Mouse (Mus musculus) left cerebral cortex, postnatal 25 days (tissue): ENCODE data around the gene Gm49361. TPM values are rescaled to one million over a fixed set of nuclear protein-coding genes. Genes with fewer than 3 reads are reported as not detected.
"Not testable (repeated sequence)": the region's sequence is repeated elsewhere in the genome, so short reads cannot be mapped to it uniquely, and the experiment has no call there.

Source experiments
- DNase-seq, 2 experiments: peaks; one replicate each; pipeline ENCODE4 v3.0.0; 2022; ENCODE audit warnings: low spot score in 2 of 2, mixed read lengths in 1 of 2
- intact Hi-C: fragments of 180-260 bp; cut with DNase I; formaldehyde crosslinking; loops from one replicate; pipeline ENCODE4 v1.15.1; 2025
- total RNA-seq, 2 experiments: library from RNA; stranded (reverse); gene quantifications; 2 replicates each; pipeline ENCODE4 v1.2.3; 2021

The Gm49361 gene
- total RNA-seq: under 1 TPM; 0.76 to 0.83 TPM

DNA sequence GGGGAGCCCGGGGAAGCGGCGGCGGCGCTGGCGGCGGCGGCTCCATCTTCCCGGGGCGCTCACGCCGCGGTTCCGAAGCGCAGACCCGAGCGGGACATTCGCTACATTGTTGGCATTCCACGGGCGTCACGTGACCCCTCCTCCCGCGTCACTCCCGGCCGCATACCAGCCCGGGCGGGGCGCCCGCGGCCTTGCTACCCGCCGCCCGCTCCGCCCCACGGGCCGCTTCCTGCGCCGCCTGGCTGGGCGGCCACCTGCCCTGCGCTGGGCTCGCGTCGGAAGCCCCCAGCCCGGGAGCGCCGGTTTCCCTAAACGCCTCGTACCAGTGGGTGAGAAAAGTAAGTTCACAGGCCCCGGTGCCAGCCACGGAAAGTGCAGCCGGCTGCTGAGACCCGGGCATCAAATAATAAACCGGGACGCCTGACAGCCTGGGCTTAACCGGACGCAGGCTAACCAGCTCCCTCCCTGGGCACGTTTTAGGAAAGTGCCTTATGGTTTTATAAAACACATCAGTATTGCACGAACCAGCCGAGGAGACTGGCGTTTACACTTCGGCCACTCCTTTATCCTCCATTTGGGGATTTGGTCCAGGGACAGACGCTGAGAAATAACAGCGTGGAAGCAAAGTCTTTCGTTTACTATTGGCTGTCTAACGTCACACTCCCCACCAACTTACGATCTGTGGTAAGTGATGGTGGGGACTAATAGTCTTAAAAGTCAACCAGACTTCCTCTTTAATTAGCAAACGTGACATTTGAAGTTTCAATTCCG lies at the start of gene Gm49361:
Gene Gm49361 (minus strand): TSS at position 103 of the 771 bp plus-strand sequence.
- intact Hi-C loops: loop anchor here (2.0 to 5.0 kb wide), 2 partner anchors 53 to 59 kb away; partner anchors contain the start of gene Sap18
- DNase-seq: peak; percentile 74 to 82

GRCm38 (mm10) chr14:57791171-57791570 lies 45.3 kb upstream of the Gm49361 start:
- intact Hi-C loops: no loop called here
- DNase-seq: no peak

DNA sequence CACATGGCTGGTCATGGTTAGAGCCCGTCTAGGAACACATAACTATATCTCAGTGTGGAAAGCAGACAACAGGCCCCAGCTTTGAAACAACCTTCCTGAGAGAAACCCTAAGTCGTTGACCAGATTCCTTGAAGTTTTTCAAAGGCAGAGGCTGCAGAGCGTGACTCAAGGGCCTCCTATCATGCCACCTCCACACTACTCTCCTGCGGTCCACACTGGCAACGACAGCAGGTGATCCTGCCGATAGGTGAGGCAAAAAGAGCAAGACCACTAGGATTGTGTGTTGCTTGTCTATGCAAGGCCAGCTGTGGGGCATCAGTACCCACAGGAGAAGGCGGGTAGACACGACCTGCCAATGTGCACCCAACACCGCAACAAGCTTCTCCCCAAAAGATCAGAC lies 43.9 kb upstream of the Gm49361 start:
- DNase-seq: no peak
- intact Hi-C loops: no loop called here

- DNase-seq: no peak
- intact Hi-C loops: no loop called here
These were observed 43.4 kb upstream of the Gm49361 start for GRCm38 (mm10) chr14:57789311-57789710.

DNA sequence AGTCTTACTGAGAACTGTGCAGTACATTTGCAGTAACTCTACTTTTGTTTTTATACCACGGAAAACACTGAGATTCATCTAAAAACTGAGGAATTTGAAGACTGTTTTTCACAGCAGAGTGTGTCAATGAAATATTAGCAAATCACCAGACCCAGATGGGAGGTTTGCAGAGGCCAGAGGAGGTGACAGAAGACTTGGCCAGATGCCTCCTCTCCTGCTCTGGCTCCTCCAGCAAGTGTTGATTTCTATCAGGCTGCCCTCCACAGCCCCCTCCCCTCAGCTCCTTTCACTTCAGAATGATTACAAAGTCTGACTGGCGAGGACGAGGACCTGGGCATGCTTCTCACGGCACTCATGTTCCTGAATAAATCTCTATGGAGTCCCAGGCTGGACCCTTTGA lies 41.5 kb upstream of the Gm49361 start:
- DNase-seq: no peak
- intact Hi-C loops: no loop called here

- intact Hi-C loops: no loop called here
- no peak for DNase-seq
These were observed 26.4 kb upstream of the Gm49361 start for GRCm38 (mm10) chr14:57772157-57772815.

DNA sequence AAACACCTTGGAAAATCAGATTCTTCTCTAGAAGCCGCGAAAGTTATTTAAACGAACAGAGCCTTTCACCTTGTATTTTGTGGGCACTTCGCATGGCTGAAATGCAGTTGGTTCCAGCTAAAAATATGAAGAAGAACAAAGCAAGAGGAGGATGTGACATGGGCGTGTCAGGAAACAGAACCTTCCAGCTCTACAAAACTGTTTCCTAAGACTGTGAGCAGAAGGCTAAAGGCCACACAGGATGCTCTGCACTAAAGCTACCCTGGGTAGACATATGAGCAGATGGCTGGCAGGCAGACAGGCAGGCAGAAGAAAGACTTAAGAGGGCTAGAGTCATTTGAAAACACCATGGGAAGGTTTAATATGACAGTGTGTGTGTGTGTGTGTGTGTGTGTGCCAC lies 23.2 kb upstream of the Gm49361 start:
- no peak for DNase-seq
- intact Hi-C loops: no loop called here

- DNase-seq: no peak
- intact Hi-C loops: no loop called here
These were observed 14.8 kb upstream of the Gm49361 start for GRCm38 (mm10) chr14:57760447-57761412.

GRCm38 (mm10) chr14:57758237-57758636 lies 12.3 kb upstream of the Gm49361 start, which contains the start of gene Lats2:
Lats2 (minus strand) TSS chr14:57758388.
- intact Hi-C loops: no loop called here

DNA sequence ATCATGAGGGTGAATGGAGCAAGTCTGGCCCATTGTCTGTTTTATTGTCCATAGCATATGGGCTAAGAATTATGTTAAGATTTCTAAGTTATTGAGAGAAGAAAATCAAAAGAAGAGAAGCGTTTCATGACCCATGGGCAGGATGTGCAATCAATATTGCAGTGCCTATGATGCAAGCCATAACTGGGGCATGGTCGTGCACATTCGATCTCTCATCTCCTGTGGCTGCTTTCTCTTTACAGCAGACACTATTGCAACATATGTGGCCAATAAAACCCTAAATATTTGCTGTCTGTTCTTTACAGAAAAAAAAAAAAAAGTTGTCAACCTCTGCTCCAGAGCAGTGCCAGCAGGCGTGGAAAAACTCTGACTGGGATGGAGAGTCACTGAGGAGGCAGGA lies 10.2 kb upstream of the Gm49361 start:
- no peak for DNase-seq
- intact Hi-C loops: no loop called here

More at GRCm38 (mm10) chr14:57758237-57758636, 12.3 kb upstream of the Gm49361 start, which contains the start of gene Lats2:
- no peak for DNase-seq

GRCm38 (mm10) chr14:57755661-57756060 lies 9.8 kb upstream of the Gm49361 start:
- intact Hi-C loops: no loop called here
- no peak for DNase-seq

DNA sequence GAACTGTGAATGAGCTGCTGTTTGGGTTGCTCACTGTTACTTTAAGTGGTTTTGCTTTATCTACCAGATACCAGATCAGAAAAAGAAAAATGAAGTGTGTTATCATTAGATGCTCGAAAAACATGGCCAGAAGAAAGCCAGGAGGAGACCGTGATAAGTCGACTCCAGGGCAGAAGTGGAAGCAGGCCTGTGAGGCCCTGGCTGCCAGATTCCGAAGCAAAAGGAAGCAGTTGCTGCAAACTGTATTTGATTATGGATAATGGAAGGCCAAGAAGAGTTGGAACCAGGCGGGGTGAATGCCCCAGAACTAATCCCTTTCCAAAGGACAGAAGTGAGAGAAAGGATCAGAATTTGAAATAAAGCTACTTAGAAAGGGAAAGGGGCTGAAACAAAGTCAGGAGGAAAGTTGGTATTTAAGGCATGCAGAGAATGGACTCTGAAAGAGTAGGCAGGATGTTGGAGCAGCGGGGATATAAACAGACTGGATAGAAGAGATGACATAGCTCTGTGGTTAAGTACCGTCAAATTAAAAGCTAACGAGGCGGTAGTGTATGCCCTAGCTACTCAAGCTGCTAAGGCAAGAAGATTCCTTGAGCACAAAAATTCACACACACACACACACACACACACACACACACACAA lies 7.6 kb upstream of the Gm49361 start:
- no peak for DNase-seq
- intact Hi-C loops: no loop called here

DNA sequence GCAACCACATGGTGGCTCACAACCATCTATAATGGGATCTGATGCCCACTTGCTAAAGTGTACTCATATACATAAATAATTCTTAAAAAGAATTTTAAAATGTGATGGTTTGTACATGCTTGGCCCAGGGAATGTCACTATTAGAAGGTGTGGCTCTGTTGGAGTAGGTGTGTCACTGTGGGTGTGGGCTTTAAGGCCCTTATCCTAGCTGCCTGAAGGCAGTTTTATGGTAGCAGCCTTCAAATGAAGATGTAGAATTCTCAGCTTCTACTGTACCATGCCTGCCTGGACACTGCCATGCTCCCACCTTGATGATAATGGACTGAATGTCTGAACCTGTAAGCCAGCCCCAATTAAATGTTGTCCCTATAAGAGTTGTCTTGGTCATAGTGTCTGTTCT lies 5.1 kb upstream of the Gm49361 start:
- intact Hi-C loops, DNase-seq: not testable (repeated sequence)

- intact Hi-C loops: loop anchor here (5.0 kb wide), 1 partner anchor 62 kb away; no protein-coding TSS in a partner anchor
- DNase-seq: no peak
These were observed 3.6 kb upstream of the Gm49361 start for GRCm38 (mm10) chr14:57749501-57749900.

DNA sequence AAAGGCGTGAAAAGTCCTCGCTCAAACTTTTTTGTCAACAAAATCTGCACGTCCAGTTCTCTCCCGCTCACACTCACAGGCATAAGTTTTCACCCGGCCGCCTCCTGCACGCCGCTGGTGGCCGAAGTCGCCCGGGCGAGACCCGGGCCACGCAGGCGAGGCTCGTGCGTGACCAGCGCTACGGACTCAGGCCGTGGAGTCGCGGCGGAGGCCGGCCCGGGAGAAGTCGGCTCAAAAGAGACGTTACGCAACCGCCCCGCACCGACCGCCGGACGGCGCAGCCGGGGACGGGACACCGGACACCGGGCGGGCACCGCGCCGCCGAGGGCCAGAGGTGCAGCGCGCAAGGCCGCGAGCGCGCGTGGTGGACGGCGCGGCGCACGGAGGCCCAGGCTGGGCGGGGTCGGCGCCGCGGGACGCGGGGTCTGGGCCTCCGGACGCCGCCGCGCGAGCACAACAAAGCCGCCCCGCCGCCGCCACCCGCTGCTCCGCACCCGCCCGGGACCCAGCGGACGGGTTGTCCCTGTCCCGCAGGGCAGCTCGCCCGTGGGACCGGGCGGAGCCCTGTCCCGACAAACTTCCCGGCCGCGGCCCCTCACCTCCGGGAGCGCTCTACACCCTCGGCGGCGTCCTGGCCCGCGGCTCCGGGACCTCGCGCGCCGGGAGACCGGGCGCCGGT lies 473 bp downstream of the Gm49361 start:
- DNase-seq: peak; percentile 8 to 9
- intact Hi-C loops: loop anchor here (5.0 kb wide), 1 partner anchor 58 kb away; no protein-coding TSS in a partner anchor

- DNase-seq: no peak
- intact Hi-C loops: no loop called here
These were observed 1.4 kb downstream of the Gm49361 start for GRCm38 (mm10) chr14:57744547-57744946.

DNA sequence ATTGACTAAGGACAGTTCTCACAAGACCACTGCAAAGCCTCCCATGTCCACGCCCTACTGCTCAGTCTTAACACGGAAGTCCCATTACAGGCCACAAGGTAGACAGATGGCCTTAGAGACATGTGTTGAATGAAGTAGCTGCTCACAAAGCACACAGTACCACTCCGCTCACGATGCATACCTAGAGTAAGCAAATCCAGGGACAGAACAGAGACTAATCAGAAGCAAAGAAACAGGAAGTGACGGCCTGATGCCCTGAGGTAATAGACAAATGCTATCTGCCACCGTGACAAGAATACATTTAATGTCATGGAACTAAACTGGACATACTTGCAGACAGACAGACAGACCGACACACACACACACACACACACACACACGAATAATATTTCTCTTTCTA lies 5.3 kb downstream of the Gm49361 start:
- intact Hi-C loops: no loop called here
- no peak for DNase-seq

DNA sequence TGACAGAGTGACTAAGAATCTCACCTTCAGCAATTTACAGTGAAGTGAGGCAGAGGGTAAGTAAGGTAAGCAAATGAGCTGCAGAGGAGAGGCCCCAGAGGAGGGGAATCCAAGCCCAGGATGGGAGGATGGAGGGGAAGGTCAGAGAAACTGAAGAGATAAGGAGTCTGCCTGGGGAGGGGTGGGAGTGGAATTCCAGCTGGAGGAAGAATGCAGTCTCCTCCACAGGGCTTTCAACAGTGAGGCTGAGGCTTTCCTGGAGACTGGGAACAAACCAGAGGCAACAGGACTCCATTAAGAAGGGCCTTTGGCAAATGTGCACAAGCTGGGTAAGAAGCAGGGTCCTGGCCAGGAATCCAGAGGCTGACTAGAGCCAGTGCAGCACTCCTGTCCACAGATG lies 8.8 kb downstream of the Gm49361 start:
- intact Hi-C loops: no loop called here
- DNase-seq: no peak

DNA sequence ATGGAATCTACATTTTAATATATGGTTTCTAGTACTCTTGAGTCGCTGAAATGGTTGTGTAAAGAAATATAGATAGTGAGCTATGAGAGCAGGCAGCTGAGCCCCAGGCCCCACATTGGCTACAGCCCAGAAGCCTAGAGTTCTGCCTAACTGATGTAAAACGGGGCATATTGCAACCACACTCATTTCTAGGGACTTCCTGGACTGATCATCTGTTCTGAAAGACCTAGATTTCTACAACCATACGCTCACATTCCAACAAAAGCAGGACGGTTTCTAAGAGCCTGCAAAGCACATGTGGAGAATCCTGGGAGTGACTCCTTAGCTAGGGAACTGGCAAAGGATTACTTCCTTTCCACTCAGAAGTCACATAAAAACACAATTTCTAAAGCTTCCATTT lies 9.8 kb downstream of the Gm49361 start:
- intact Hi-C loops: no loop called here
- no peak for DNase-seq
